Mouse (Mus musculus) midbrain, postnatal 0 days (tissue): ENCODE results near the gene Ppp2r3c. TPM values are rescaled to one million over a fixed set of nuclear protein-coding genes. Genes with fewer than 3 reads are reported as not detected.

ENCODE experiments used
- ATAC-seq: fragments of 200-750 bp; cut with Nextera tagmentation; 2 replicates; pipeline ENCODE4 v1.8.0; 2017; ENCODE audit warnings: moderate number of reproducible peaks, mild to moderate bottlenecking, moderate TSS enrichment, moderate library complexity; ENCODE audit not compliant: low FRiP score
- DNase-seq: peaks from one replicate; pipeline ENCODE4 v3.0.0-alpha.2; 2015; ENCODE audit warnings: low spot score
- H3K27ac ChIP-seq: fragments of 300-500 bp; sonication (generic); 2 replicates; pipeline ENCODE4 v1.5.1; 2014; ENCODE audit warnings: low read depth, mild to moderate bottlenecking, low read length, mixed read lengths
- H3K27me3 ChIP-seq: fragments of 300-500 bp; sonication (generic); 2 replicates; pipeline ENCODE4 v1.6.1; 2014; ENCODE audit warnings: low read length, control low read depth, mixed read lengths; ENCODE audit not compliant: insufficient read depth
- H3K36me3 ChIP-seq: fragments of 300-500 bp; sonication (generic); 2 replicates; pipeline ENCODE4 v1.6.1; 2014; ENCODE audit warnings: low read length, control low read depth, mixed read lengths; ENCODE audit not compliant: insufficient read depth
- H3K4me1 ChIP-seq: fragments of 300-500 bp; sonication (generic); 2 replicates; pipeline ENCODE4 v1.6.1; 2014; ENCODE audit warnings: mild to moderate bottlenecking, control low read depth, antibody characterized with exemption, low read length, mixed read lengths; ENCODE audit not compliant: insufficient read depth
- H3K4me2 ChIP-seq: fragments of 300-500 bp; sonication (generic); 2 replicates; pipeline ENCODE4 v1.6.1; 2014; ENCODE audit warnings: low read depth, mild to moderate bottlenecking, low read length, mixed read lengths; ENCODE audit not compliant: poor library complexity, severe bottlenecking
- H3K4me3 ChIP-seq: fragments of 300-500 bp; sonication (generic); 2 replicates; pipeline ENCODE4 v1.5.1; 2014; ENCODE audit warnings: low read depth, mild to moderate bottlenecking, low read length, moderate library complexity
- H3K9ac ChIP-seq: fragments of 300-500 bp; sonication (generic); replicated peaks from 2 replicates; pipeline ENCODE4 v1.6.1; 2014; ENCODE audit warnings: mild to moderate bottlenecking, low read length, moderate library complexity, mixed read lengths; ENCODE audit not compliant: poor library complexity, severe bottlenecking
- H3K9me3 ChIP-seq: fragments of 300-500 bp; sonication (generic); 2 replicates; pipeline ENCODE4 v1.6.1; 2016; ENCODE audit warnings: low read length, control low read depth
- CTCF ChIP-seq: IDR thresholded peaks from 2 replicates; pipeline ENCODE4 v1.5.1; 2016; ENCODE audit warnings: antibody characterized with exemption, mild to moderate bottlenecking
- WGBS: fragments of 180-500 bp; shearing (Covaris S2); extraction: QIAGEN DNeasy Blood & Tissue Kit; methylation state at CpG from one replicate; pipeline ENCODE4 v1.1.7; 2014; 5-methylcytosine and 5-hydroxymethylcytosine counted together
- polyA plus RNA-seq: library from polyadenylated mRNA; unstranded; fragments of >200 nt; fragmentation: Nextera tagmentation; extraction: Ambion mirVana; gene quantifications from 2 replicates; pipeline ENCODE4 v1.2.1, GENCODE M21; 2015
- total RNA-seq: library from RNA; depleted of rRNA; stranded (reverse); fragments of >200 nt; gene quantifications from 2 replicates; pipeline ENCODE4 v1.2.3, GENCODE M21; 2014

Gene Ppp2r3c
- total and polyA plus RNA-seq, 2 experiments from 2014 or later, result 9.0 to 19.0 TPM

DNA sequence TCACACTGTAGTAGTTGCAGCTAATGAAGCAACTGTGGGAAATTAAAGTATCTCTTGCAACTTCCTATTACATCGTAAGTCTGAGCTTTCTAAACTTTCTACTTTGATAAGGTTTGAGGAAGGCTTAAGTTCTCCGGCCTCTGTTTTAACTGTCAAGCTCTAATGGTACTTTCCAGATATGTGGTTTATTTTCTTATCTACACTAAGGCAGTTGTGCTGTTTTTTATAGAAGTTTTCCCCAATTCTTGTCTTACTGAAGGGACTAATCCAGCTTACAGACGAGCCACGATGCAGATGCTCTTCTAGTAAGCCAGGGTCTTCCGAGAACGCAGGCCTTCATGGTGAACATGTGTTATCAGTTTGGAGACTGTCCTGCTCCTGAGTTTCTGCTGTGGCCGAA, 26.6 kb upstream of the Ppp2r3c start:
- WGBS, result 98% methylated on average over 7 of the region's 7 CpGs
- no peak for TF ChIP-seq CTCF
- Histone ChIP-seq H3K27me3 (no peaks in the 10 kb centered on the region), H3K4me1 (no peaks in the 10 kb centered on the region), H3K4me2 (no peak overlapping the region), H3K4me3 (no peak overlapping the region), H3K9ac (no peak overlapping the region), H3K9me3 (no peaks in the 10 kb centered on the region), H3K27ac (no peak overlapping the region), H3K36me3 (no peaks in the 10 kb centered on the region)
- DNase-seq (no peak), ATAC-seq (no peak)

DNA sequence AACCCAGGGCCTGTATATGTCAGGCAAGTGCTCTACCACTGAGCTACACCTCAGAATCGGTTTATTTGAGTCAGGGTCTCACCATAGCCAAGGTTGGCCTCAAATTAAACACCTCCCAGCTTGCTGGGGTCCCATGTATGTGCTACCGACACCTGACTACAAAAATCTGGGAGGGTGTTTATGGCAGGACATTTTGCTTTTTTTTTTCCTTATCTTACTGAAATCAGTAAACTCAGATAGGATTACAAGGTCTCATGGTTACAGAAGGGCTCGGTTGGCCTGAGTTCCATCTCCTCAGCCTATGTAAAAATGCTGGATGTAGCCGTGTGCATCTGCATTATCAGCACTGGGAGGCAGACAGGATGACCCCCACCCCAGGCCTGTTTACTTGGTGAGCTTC, 26.0 kb upstream of the Ppp2r3c start:
- Histone ChIP-seq H3K36me3 (no peaks in the 10 kb centered on the region), H3K27me3 (no peaks in the 10 kb centered on the region), H3K4me1 (no peaks in the 10 kb centered on the region), H3K9ac (no peak overlapping the region), H3K9me3 (no peaks in the 10 kb centered on the region), H3K4me3 (no peak overlapping the region), H3K27ac (no peak overlapping the region), H3K4me2 (no peak overlapping the region)
- DNase-seq (no peak), ATAC-seq (no peak)
- no peak for TF ChIP-seq CTCF
- 95% methylated on average over 4 of the region's 4 CpGs for WGBS

DNA sequence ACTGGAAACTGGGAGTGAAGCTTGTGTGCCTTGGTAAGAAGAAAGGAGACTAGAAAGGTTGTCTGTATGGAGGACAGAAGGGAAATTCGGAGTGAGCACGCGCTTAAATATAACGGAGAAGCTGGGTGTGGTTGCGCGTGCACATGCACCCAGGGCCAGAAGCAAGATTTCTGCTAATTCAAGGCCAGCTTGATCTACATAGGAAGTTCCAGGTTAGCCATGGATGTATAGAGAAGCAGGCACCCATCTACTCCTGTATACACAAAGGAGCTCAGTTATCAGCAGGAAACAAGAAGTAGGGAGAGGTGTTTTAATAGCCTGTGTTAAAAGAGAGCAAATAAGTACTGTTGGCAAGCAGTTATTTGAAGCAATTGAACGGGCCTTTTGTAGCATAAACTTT, 22.9 kb upstream of the Ppp2r3c start:
- DNase-seq (no peak), ATAC-seq (no peak)
- Histone ChIP-seq H3K4me2 (no peak overlapping the region), H3K27me3 (no peaks in the 10 kb centered on the region), H3K4me1 (no peaks in the 10 kb centered on the region), H3K9me3 (no peaks in the 10 kb centered on the region), H3K4me3 (no peak overlapping the region), H3K36me3 (no peaks in the 10 kb centered on the region), H3K27ac (no peak overlapping the region), H3K9ac (no peak overlapping the region)
- WGBS, result 91% methylated on average over 7 of the region's 7 CpGs
- TF ChIP-seq CTCF, result no peak

DNA sequence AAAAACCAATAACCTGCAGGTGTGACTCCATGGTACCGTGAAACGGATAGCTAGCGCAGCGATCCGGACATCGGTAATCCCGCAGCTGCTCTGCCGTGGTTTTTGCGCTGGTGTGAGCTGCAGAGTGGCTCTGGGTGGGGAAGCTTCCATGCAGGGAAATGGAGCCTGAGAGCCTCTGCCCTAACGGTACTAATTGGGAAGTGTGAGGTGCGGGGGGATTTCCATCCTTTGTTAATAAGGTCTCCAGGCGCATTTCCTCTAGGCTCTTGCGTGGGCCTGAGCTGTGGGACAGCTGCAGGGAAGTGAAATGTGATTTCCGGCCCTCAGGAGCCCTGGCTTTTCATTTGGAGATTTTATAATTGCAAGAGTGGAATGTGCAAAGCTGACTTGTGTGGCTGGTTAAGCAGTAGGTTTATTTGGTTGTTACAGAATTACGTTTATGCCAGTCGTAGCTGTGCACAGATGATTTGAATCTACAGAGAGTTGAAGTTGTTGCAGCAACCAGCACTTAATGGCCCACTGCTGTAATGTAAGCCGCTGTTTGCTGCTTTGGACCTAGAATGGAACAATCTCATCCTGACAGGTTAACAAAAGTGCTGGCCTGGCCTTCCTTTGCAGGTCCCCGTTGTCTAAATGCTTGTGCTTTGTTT, 19.0 kb upstream of the Ppp2r3c start:
- Histone ChIP-seq H3K4me1 (no peaks in the 10 kb centered on the region), H3K9ac (no peak overlapping the region), H3K27ac (0 out of 2 replicates have a peak overlapping the region, but pooled peaks have one; percentile 18), H3K36me3 (no peaks in the 10 kb centered on the region), H3K4me3 (no peak overlapping the region), H3K4me2 (no peak overlapping the region), H3K9me3 (no peaks in the 10 kb centered on the region), H3K27me3 (no peaks in the 10 kb centered on the region)
- WGBS, result 76% methylated on average over 18 of the region's 18 CpGs
- DNase-seq (no peak), ATAC-seq (no peak)
- no peak for TF ChIP-seq CTCF

DNA sequence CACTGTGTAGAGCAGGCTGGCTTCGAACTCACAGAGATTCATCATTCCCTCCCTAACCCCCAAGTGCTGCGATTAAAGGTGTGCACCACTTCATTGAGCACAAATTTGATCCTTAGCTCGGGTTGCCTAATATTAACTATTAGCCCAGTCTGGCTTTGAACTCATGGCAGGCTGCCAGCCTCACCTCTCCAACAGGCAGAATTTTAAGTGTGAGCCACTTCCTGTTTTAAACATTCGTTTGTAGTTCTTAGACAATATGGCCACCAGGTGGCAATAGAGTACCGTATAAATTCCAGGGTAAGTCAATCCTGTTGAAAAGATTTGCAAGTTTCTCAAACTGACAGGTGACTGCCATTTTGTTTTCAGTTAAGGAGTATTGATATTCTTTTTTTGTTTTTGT, 12.4 kb upstream of the Ppp2r3c start:
- ATAC-seq, result peak; percentile 27; the same call in 1 of the 2 replicates
- H3K4me2 ChIP-seq, result no peak overlapping the region

DNA sequence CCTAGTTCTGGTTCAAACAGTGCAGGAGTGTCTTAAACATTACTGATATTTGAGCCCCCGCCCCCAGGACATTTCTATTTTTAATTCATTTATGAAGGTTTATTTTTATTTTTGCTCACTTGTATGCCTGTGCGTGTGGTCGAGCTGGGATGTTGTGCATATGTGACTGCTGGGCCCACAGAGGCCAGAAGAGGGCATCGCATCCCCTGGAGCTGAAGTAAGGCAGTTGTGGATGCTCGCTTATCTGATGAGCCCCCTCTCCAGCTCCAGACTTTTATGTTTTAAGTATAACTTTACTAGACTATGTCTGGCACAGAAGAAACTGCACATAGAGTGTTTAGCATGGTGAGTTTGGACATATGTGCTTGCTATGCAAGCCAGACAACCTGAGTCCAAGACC, 11.1 kb upstream of the Ppp2r3c start:
- TF ChIP-seq CTCF, result peak; percentile 17; the same call in 1 of the 2 replicates
- ATAC-seq (no peak), DNase-seq (no peak)
- Histone ChIP-seq H3K27ac (no peak overlapping the region), H3K4me3 (no peak overlapping the region), H3K9ac (no peak overlapping the region), H3K4me2 (no peak overlapping the region), H3K27me3 (no peaks in the 10 kb centered on the region), H3K4me1 (no peaks in the 10 kb centered on the region), H3K36me3 (no peaks in the 10 kb centered on the region), H3K9me3 (no peaks in the 10 kb centered on the region)
- 88% methylated on average over 5 of the region's 5 CpGs for WGBS

More for the DNA sequence above, 12.4 kb upstream of the Ppp2r3c start:
- H3K27me3 ChIP-seq, result no peaks in the 10 kb centered on the region
- no peaks in the 10 kb centered on the region for H3K9me3 ChIP-seq
- WGBS, result 42% methylated on average over 5 of the region's 5 CpGs
- no peaks in the 10 kb centered on the region for H3K4me1 ChIP-seq
- H3K36me3 ChIP-seq, result no peaks in the 10 kb centered on the region
- DNase-seq, result peak; percentile 90
- no peak overlapping the region for H3K9ac ChIP-seq
- H3K27ac ChIP-seq, result no peak overlapping the region
- TF ChIP-seq CTCF, result peak; percentile 83
- no peak overlapping the region for H3K4me3 ChIP-seq
